Mouse (Mus musculus) embryonic facial prominence, embryonic 15.5 days (tissue): ENCODE data around the gene Arhgef28. TPM values are rescaled to one million over a fixed set of nuclear protein-coding genes. Genes with fewer than 3 reads are reported as not detected.

Experiments used
- ATAC-seq: fragments of 200-750 bp; cut with Nextera tagmentation; 2 replicates; pipeline ENCODE4 v1.8.0; 2017; ENCODE audit warnings: low read depth, moderate TSS enrichment; ENCODE audit not compliant: insufficient number of reproducible peaks, low FRiP score, low TSS enrichment
- H3K27ac ChIP-seq: fragments of 300-500 bp; sonication (generic); replicated peaks from 2 replicates; pipeline ENCODE4 v1.5.1; 2015; ENCODE audit warnings: mild to moderate bottlenecking, inconsistent platforms
- H3K27me3 ChIP-seq: fragments of 300-500 bp; sonication (generic); 2 replicates; pipeline ENCODE4 v1.6.1; 2015; ENCODE audit warnings: inconsistent platforms
- H3K36me3 ChIP-seq: fragments of 300-500 bp; sonication (generic); 2 replicates; pipeline ENCODE4 v1.6.1; 2015; ENCODE audit warnings: mild to moderate bottlenecking, inconsistent platforms
- H3K4me1 ChIP-seq: fragments of 300-500 bp; sonication (generic); 2 replicates; pipeline ENCODE4 v1.6.1; 2015; ENCODE audit warnings: inconsistent platforms
- H3K4me2 ChIP-seq: fragments of 300-500 bp; sonication (generic); replicated peaks from 2 replicates; pipeline ENCODE4 v1.6.1; 2015; ENCODE audit warnings: mild to moderate bottlenecking, inconsistent platforms
- H3K4me3 ChIP-seq: fragments of 300-500 bp; sonication (generic); replicated peaks from 2 replicates; pipeline ENCODE4 v1.5.1; 2015; ENCODE audit warnings: mild to moderate bottlenecking, inconsistent platforms
- H3K9ac ChIP-seq: fragments of 300-500 bp; sonication (generic); 2 replicates; pipeline ENCODE4 v1.6.1; 2015; ENCODE audit warnings: inconsistent platforms
- H3K9me3 ChIP-seq: fragments of 300-500 bp; sonication (generic); replicated peaks from 2 replicates; pipeline ENCODE4 v1.6.1; 2016; ENCODE audit warnings: inconsistent platforms
- WGBS: fragments of 180-500 bp; shearing (Covaris S2); methylation state at CpG from one replicate; pipeline ENCODE4 v1.1.7; 2015; 5-methylcytosine and 5-hydroxymethylcytosine counted together
- polyA plus RNA-seq: library from polyadenylated mRNA; unstranded; fragments of >200 nt; fragmentation: Nextera tagmentation; extraction: Ambion mirVana; gene quantifications from 2 replicates; pipeline ENCODE4 v1.2.1, GENCODE M21; 2015

Arhgef28 gene
- polyA plus RNA-seq, 1 experiment from 2014 or later: 14.7 TPM

DNA sequence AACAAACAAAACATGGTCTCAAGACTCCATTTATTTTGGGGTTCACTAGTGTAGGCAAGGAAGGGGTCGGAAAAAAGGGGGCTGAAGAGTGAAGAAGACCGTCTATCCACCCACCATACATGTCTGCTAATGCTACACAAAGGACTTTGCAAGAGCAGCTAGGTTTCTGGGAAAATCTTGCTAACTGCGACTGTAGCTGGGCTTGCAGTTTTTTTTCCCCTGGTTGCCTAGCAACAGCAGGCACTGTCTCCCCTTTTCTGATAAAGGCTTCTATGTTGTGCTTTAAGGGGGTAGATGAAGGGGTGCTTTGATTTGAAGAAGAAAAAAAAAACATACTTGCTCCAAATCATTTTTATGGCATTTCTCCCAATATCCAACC, 305.9 kb downstream of the Arhgef28 start:
- no peaks in the 10 kb centered on the region for H3K27me3 ChIP-seq
- no peak overlapping the region for H3K4me2 ChIP-seq
- no peak overlapping the region for H3K27ac ChIP-seq
- H3K9ac ChIP-seq: no peak overlapping the region
- peaks cover 17% of the 10 kb centered on the region for H3K4me1 ChIP-seq
- no peaks in the 10 kb centered on the region for H3K9me3 ChIP-seq
- 61% methylated on average over 3 of the region's 3 CpGs for WGBS
- H3K4me3 ChIP-seq: no peak overlapping the region
- ATAC-seq: no peak
- H3K36me3 ChIP-seq: no peaks in the 10 kb centered on the region

DNA sequence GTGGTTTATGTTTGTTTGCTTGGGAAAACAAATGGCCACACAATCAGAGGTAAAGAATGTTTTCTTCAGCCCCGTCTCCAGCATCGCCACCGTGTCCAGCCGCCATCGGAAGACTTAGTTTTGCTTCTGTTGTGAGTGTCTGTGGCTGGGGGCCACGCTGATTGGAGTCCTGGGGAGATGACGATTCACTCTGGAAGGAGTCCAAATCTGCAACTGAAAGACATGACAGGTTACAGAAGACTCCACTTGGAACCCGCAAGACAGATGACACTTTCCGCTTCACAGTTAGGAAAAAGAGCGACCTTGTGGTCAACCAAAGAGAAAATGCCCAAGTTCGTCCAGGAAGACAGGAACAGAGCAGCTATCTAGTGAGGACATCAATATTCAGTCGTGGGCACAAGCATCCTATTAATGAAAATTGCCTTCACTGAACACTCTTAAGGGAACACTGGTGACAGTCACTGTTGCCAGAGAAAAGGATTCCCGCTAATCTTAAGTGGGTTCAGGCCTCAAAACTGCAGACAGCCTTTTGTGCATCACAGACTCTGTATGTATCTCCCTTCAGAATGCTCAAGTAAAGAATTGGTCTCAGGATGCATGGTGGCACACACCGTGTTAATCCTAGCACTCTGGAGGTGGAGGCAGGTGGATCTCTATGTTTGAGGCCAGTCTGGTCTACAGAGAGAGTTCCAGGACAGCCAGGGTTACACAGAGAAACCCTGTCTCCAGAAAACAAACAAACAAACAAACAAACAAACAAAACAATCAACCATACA, 306.4 kb downstream of the Arhgef28 start:
- Histone ChIP-seq H3K9me3 (no peaks in the 10 kb centered on the region), H3K4me1 (peaks cover 16% of the 10 kb centered on the region; the same call in 1 of the 2 replicates), H3K4me3 (no peak overlapping the region), H3K27me3 (no peaks in the 10 kb centered on the region), H3K27ac (no peak overlapping the region), H3K4me2 (no peak overlapping the region), H3K36me3 (no peaks in the 10 kb centered on the region), H3K9ac (no peak overlapping the region)
- WGBS: 80% methylated on average over 14 of the region's 14 CpGs
- no peak for ATAC-seq

DNA sequence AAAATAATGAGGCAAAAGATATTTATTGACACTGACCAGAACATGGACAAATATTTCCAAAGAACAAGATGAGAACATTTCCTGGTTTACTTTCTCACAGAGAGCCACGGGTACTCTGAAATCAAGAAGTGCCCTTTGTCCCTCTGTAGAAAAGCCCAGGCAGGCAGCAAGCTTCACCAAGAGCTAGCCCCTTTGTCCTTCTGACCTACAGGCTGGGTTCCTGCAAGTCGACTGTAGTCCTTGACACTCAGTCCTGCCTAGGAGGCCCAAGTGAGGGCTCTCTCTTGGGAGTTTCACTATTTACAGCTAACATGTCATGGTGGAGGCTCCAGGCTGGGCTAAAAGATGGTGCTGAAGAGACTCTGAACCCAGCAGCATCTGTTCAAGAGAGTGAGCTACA, 307.6 kb downstream of the Arhgef28 start:
- Histone ChIP-seq H3K9me3 (no peaks in the 10 kb centered on the region), H3K9ac (no peak overlapping the region), H3K36me3 (no peaks in the 10 kb centered on the region), H3K4me1 (peaks cover 11% of the 10 kb centered on the region; the same call in 1 of the 2 replicates), H3K27ac (no peak overlapping the region), H3K4me2 (no peak overlapping the region), H3K4me3 (no peak overlapping the region), H3K27me3 (no peaks in the 10 kb centered on the region)
- ATAC-seq: no peak
- WGBS: 72% methylated on average over 2 of the region's 2 CpGs

DNA sequence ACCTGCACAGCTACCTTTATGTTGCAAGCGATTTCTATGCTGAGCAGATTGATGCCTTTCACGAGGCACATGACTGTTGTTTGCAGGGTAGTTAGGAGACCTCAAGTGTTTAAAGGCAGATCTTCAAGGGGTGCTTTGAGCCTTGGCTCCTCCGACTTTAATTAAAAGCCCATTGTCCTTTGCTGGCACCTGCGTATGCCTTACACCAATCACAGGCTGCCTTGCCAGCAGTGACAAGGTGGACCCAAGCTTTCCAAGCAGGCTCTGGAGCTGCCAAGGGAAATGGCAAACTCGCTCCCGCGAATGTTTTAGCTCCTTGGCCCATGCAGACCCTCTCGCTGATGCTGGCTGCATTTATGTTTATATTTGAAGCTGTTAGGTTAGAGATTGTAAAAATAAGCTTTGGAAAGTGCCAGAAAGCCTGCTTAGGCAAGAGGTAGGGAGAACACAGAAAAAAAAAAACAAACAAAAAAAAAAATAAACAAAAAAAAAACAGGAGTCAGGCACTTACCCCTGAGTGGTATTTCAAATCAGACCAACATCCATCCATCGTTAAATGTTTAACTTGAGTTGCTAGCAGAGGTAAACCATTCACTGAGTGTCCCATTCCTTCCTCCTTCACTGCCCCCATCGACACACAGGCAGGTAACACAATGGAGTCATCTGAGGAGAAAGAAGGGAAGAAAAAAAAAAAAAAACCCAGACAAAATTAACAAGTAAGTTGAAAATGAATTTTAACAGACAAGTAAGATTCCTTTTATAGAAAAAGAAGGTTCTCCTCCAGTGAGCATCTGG, 313.0 kb downstream of the Arhgef28 start:
- H3K4me3 ChIP-seq: no peak overlapping the region
- 41% methylated on average over 10 of the region's 10 CpGs for WGBS
- H3K4me1 ChIP-seq: peaks cover 15% of the 10 kb centered on the region
- H3K27me3 ChIP-seq: no peaks in the 10 kb centered on the region
- no peak overlapping the region for H3K9ac ChIP-seq
- H3K4me2 ChIP-seq: no peak overlapping the region
- no peak for ATAC-seq
- H3K27ac ChIP-seq: no peak overlapping the region
- H3K36me3 ChIP-seq: no peaks in the 10 kb centered on the region
- H3K9me3 ChIP-seq: no peaks in the 10 kb centered on the region

DNA sequence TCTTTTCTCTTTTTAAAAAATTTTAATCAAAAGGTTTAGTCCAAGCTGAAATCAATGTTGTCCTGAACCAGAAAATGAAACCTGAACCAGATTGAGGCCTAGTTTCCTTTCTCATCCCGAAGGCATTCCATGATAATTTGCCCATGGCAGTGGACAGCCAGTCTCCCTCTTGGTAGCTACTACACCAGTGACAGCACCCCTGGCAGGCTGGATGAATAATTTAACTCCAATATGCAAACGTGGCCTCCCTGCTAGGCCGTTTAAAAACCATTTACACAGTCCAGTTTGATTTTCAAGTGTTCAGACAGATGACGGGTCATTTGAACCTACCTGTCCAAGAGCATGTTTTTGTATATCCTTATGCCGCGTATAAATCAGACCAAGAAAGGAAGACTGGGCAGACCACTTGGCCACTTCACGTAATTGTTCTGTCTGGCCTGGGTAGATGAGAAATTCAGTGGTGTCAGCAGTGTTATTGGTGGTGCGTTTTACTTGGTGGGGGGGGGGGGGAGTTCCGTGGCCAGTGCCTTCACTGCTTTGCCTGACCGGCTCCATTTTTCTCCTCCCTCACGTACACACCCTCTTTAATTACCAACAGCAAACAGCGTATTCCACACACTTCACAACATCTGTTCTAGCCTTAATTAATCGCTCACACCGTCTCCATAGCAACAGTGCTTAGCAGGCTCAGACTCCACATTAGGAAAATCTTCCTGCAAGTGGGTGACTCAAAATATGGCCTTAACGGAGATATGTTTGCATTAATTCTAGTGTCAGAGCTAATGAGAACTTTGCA, 314.0 kb downstream of the Arhgef28 start:
- WGBS: 52% methylated on average over 15 of the region's 15 CpGs
- no peaks in the 10 kb centered on the region for H3K27me3 ChIP-seq
- ATAC-seq: no peak
- no peak overlapping the region for H3K4me2 ChIP-seq
- H3K9me3 ChIP-seq: no peaks in the 10 kb centered on the region
- no peak overlapping the region for H3K4me3 ChIP-seq
- H3K27ac ChIP-seq: no peak overlapping the region
- no peaks in the 10 kb centered on the region for H3K36me3 ChIP-seq
- H3K9ac ChIP-seq: no peak overlapping the region
- peaks cover 23% of the 10 kb centered on the region for H3K4me1 ChIP-seq

DNA sequence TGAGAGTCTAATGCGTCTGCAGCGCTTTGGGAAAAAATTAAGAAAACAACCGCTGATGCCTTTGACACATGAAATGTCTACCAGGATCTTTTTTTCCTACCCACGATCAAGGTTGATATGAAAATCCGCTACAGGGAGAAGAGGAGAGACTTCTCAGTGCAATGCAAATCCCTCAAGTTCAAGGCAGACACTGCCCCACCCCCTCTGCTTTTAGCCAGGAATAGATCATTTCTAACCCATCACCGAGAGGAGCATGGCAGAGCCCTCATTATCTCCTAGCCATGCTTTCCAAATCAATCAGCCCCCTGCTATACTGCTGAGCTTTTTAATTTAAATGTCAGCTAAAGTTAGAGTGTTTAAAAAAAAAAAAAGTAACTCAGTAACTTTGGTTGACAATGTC, 318.2 kb downstream of the Arhgef28 start:
- no peaks in the 10 kb centered on the region for H3K36me3 ChIP-seq
- H3K4me2 ChIP-seq: no peak overlapping the region
- H3K27me3 ChIP-seq: no peaks in the 10 kb centered on the region
- H3K4me1 ChIP-seq: peaks cover 25% of the 10 kb centered on the region
- no peak overlapping the region for H3K9ac ChIP-seq
- H3K9me3 ChIP-seq: no peaks in the 10 kb centered on the region
- H3K27ac ChIP-seq: no peak overlapping the region
- no peak for ATAC-seq
- WGBS: 41% methylated on average over 6 of the region's 6 CpGs
- no peak overlapping the region for H3K4me3 ChIP-seq

DNA sequence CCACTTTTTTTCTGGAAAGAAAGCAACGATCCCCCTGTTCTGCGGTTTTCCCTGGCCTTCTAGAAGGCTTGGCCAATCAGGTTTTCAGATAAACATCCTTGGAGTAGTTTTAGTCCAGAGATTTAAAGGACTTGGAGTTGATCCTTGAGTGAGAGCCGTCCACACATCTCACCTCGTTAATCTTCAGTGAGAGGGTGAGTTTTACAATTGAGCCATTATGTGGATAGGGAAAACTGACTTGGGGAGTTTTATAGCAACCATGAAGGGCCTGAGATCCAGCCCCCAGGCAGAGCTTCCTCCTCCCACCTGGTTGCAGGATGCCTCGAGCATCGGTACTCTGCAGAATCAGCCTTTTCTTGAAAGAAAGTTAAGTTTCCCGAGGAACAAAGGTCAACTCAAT, 318.7 kb downstream of the Arhgef28 start:
- Histone ChIP-seq H3K27ac (no peak overlapping the region), H3K36me3 (no peaks in the 10 kb centered on the region), H3K4me1 (peaks cover 21% of the 10 kb centered on the region), H3K4me3 (no peak overlapping the region), H3K9ac (no peak overlapping the region), H3K4me2 (no peak overlapping the region), H3K27me3 (no peaks in the 10 kb centered on the region), H3K9me3 (no peaks in the 10 kb centered on the region)
- ATAC-seq: no peak
- 18% methylated on average over 7 of the region's 7 CpGs for WGBS

DNA sequence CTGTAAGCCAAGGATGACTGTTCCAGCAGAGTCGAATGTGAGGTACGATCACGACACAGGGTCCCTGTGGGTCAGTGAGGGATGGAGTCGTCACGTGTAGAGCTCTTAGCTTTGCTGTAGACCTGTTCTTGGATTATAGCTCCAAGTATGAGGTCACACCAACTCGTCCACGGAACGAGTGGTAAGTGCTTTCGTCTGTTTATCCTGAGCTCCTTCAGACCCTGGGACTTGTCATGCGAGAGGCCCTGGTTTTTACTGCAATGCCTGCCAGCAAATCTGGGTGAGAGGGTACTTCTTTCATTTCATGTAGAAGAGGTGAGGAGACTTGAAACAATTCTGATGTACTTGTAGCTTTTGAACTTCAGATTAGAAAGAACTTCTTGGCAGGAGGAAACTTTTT, 322.6 kb downstream of the Arhgef28 start:
- ATAC-seq: no peak
- Histone ChIP-seq H3K36me3 (no peaks in the 10 kb centered on the region), H3K27me3 (no peaks in the 10 kb centered on the region), H3K4me3 (no peak overlapping the region), H3K4me2 (no peak overlapping the region), H3K9ac (no peak overlapping the region), H3K9me3 (no peaks in the 10 kb centered on the region), H3K4me1 (peaks cover 16% of the 10 kb centered on the region), H3K27ac (no peak overlapping the region)
- 62% methylated on average over 10 of the region's 10 CpGs for WGBS

DNA sequence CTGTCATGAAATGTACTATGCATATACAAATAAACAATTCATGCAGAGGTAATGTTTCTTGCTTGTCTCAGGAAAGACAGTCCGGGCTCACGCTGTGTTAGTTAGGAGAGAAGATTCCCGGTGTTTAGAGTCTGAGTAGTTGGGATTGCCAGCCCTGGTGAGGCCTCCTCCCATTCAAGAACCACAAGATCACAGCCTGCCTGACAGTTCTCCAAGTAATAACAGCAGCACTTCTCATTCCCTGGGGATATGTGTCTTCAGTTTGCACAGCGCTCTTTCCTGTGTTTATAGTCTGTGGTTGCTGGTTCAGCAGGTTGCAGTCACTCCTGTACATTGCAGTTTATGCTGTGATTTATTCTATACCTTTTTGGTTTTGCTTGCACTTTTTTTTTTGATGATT, 329.8 kb downstream of the Arhgef28 start:
- Histone ChIP-seq H3K36me3 (no peaks in the 10 kb centered on the region), H3K27ac (no peak overlapping the region), H3K4me1 (0 out of 2 replicates have a peak, but pooled peaks cover 3% of the 10 kb centered on the region), H3K9me3 (no peaks in the 10 kb centered on the region), H3K27me3 (no peaks in the 10 kb centered on the region), H3K4me2 (no peak overlapping the region), H3K9ac (no peak overlapping the region), H3K4me3 (no peak overlapping the region)
- ATAC-seq: no peak
- 51% methylated on average over 4 of the region's 4 CpGs for WGBS

DNA sequence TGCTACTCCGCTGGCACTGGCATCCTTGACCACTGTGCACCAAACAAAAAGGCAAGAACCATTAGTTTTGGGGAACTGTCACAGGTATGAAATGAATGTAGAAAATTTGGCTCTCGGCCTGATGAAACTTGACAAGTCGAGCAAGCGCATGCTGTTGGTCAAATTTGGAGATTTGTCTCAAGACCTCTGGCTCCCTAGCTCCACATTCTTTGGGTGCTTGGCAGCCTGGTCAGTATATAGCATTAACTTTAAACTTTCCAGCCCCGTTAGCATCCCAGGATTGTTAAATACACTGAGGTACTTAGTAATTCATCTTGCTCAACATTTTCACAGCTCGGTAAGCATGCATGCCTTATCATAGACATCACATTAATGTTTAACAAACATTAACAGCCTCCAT, 330.2 kb downstream of the Arhgef28 start:
- no peak for ATAC-seq
- no peak overlapping the region for H3K9ac ChIP-seq
- H3K4me1 ChIP-seq: 0 out of 2 replicates have a peak, but pooled peaks cover 3% of the 10 kb centered on the region
- H3K27me3 ChIP-seq: no peaks in the 10 kb centered on the region
- H3K9me3 ChIP-seq: no peaks in the 10 kb centered on the region
- no peak overlapping the region for H3K4me3 ChIP-seq
- H3K36me3 ChIP-seq: no peaks in the 10 kb centered on the region
- WGBS: 75% methylated on average over 6 of the region's 6 CpGs
- H3K27ac ChIP-seq: no peak overlapping the region
- no peak overlapping the region for H3K4me2 ChIP-seq

DNA sequence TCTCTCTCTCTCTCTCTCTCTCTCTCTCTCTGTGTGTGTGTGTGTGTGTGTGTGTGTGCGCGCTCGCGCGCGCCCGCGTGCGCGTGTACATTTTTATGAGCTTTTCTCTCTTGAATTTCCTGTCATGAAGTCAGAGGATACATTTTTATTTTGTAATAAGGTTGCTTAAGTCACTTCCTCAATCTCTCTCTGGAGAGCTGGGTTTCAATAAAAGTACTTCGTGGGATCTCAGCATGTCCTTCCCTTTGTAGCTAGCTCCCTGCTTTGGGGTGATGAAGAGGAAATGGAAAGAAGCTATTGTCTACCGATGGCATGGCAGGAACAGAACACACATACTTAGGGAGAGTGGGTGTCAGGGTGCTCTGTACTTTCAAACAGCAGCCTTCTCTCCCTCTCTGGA, 336.8 kb downstream of the Arhgef28 start:
- no peak overlapping the region for H3K4me3 ChIP-seq
- no peaks in the 10 kb centered on the region for H3K27me3 ChIP-seq
- no peaks in the 10 kb centered on the region for H3K36me3 ChIP-seq
- WGBS: 81% methylated on average over 12 of the region's 12 CpGs
- ATAC-seq: no peak
- H3K9me3 ChIP-seq: no peaks in the 10 kb centered on the region
- H3K9ac ChIP-seq: no peak overlapping the region
- no peak overlapping the region for H3K4me2 ChIP-seq
- H3K27ac ChIP-seq: no peak overlapping the region
- H3K4me1 ChIP-seq: peaks cover 10% of the 10 kb centered on the region
